Mouse (Mus musculus) hindbrain, postnatal 0 days (tissue): ENCODE results near the gene Rtl1. TPM values are rescaled to one million over a fixed set of nuclear protein-coding genes. Genes with fewer than 3 reads are reported as not detected.

Experiments
- ATAC-seq: fragments of 200-750 bp; cut with Nextera tagmentation; 2 replicates; pipeline ENCODE4 v1.8.0; 2017; ENCODE audit warnings: mild to moderate bottlenecking, moderate TSS enrichment, moderate library complexity
- DNase-seq: peaks from one replicate; pipeline ENCODE4 v3.0.0-alpha.2; 2015; ENCODE audit warnings: low spot score
- H3K27ac ChIP-seq: fragments of 300-500 bp; sonication (generic); 2 replicates; pipeline ENCODE4 v1.5.1; 2014; ENCODE audit warnings: mild to moderate bottlenecking
- H3K27me3 ChIP-seq: fragments of 300-500 bp; sonication (generic); 2 replicates; pipeline ENCODE4 v1.6.1; 2014; ENCODE audit warnings: low read length, mixed read lengths; ENCODE audit not compliant: insufficient read depth
- H3K36me3 ChIP-seq: fragments of 300-500 bp; sonication (generic); 2 replicates; pipeline ENCODE4 v1.6.1; 2014; ENCODE audit warnings: low read length, mixed read lengths; ENCODE audit not compliant: insufficient read depth
- H3K4me1 ChIP-seq: fragments of 300-500 bp; sonication (generic); 2 replicates; pipeline ENCODE4 v1.6.1; 2014; ENCODE audit warnings: antibody characterized with exemption, low read length, mixed read lengths; ENCODE audit not compliant: insufficient read depth
- H3K4me2 ChIP-seq: fragments of 300-500 bp; sonication (generic); 2 replicates; pipeline ENCODE4 v1.6.1; 2014; ENCODE audit warnings: low read depth, mild to moderate bottlenecking, low read length, moderate library complexity, mixed read lengths
- H3K4me3 ChIP-seq: fragments of 300-500 bp; sonication (generic); 2 replicates; pipeline ENCODE4 v1.5.1; 2014; ENCODE audit warnings: low read length
- H3K9ac ChIP-seq: fragments of 300-500 bp; sonication (generic); replicated peaks from 2 replicates; pipeline ENCODE4 v1.6.1; 2014; ENCODE audit warnings: mild to moderate bottlenecking, low read length, moderate library complexity, mixed read lengths
- H3K9me3 ChIP-seq: fragments of 300-500 bp; sonication (generic); 2 replicates; pipeline ENCODE4 v1.6.1; 2016; ENCODE audit warnings: low read length, mixed read lengths
- CTCF ChIP-seq: IDR thresholded peaks from 2 replicates; pipeline ENCODE4 v1.5.1; 2016; ENCODE audit warnings: antibody characterized with exemption, control low read depth, low read depth
- WGBS: fragments of 180-500 bp; shearing (Covaris S2); extraction: QIAGEN DNeasy Blood & Tissue Kit; methylation state at CpG from one replicate; pipeline ENCODE4 v1.1.7; 2014; 5-methylcytosine and 5-hydroxymethylcytosine counted together
- polyA plus RNA-seq: library from polyadenylated mRNA; unstranded; fragments of >200 nt; fragmentation: Nextera tagmentation; extraction: Ambion mirVana; gene quantifications from 2 replicates; pipeline ENCODE4 v1.2.1, GENCODE M21; 2015
- total RNA-seq: library from RNA; depleted of rRNA; stranded (reverse); fragments of >200 nt; gene quantifications from 2 replicates; pipeline ENCODE4 v1.2.3, GENCODE M21; 2014

Gene Rtl1
- total and polyA plus RNA-seq, 2 experiments from 2014 or later, result 0.81 to 1.9 TPM

GRCm38 (mm10) chr12:109594961-109595360 is 5.2 kb downstream of the Rtl1 start:
- no peak overlapping the region for H3K9ac ChIP-seq

DNA sequence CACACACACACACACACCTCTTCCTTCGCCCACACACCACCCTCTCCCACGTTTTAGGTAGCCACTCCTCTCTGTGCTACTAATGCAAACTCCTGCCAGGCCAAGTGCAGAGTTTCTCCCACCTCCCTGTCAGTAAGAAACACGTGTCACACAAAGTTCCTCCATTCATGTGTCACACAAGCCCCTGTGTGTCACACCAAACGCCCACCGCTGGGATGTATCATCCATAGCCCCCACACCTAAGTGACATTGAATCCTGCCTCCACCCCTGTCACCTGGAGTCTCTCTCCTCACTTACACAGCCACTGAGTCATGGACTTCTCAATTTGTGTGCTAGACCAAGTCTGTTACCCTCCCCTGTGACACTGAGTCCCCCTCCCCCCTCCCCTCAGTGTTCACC is 17.9 kb downstream of the Rtl1 start:
- H3K9ac ChIP-seq, result no peak overlapping the region
- no peak for ATAC-seq
- H3K36me3 ChIP-seq, result peaks cover 6% of the 10 kb centered on the region; the same call in 1 of the 2 replicates

More at GRCm38 (mm10) chr12:109594961-109595360, 5.2 kb downstream of the Rtl1 start:
- H3K9me3 ChIP-seq, result no peaks in the 10 kb centered on the region
- no peak overlapping the region for H3K27ac ChIP-seq
- no peak for DNase-seq
- no peak overlapping the region for H3K4me2 ChIP-seq
- no peaks in the 10 kb centered on the region; the same call in 1 of the 2 replicates for H3K36me3 ChIP-seq
- H3K4me1 ChIP-seq, result 0 out of 2 replicates have a peak, but pooled peaks cover 3% of the 10 kb centered on the region
- no peak overlapping the region for H3K4me3 ChIP-seq
- no peaks in the 10 kb centered on the region for H3K27me3 ChIP-seq
- no peak for TF ChIP-seq CTCF
- no peak for ATAC-seq
- WGBS, result 88% methylated on average over 7 of the region's 7 CpGs

DNA sequence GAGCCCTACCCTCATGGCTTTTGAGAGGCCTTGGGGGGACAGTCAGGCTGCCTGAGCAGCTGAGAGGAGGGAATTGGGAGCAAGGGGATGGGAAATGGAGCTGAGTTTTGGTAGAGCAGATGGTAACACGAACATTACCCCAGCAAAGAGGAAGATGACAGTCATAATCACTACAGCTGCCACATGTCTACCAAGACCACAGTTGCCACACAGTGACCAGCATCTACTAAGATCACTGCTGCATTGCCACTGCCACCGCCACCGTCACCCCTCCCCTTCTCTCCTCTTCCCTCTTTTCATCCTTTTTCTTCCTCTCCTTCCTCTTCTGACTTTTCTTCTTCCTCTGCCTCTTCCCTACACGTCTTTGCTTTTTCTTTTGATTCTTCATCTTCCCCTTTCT is 27.9 kb downstream of the Rtl1 start:
- WGBS, result 80% methylated on average over 3 of the region's 4 CpGs

More for the DNA sequence above, 17.9 kb downstream of the Rtl1 start:
- WGBS, result 73% methylated on average over 5 of the region's 5 CpGs
- Histone ChIP-seq H3K4me1 (no peaks in the 10 kb centered on the region), H3K4me3 (no peak overlapping the region), H3K27ac (no peak overlapping the region), H3K4me2 (no peak overlapping the region), H3K9me3 (no peaks in the 10 kb centered on the region), H3K27me3 (no peaks in the 10 kb centered on the region)
- DNase-seq, result no peak
- TF ChIP-seq CTCF, result no peak

DNA sequence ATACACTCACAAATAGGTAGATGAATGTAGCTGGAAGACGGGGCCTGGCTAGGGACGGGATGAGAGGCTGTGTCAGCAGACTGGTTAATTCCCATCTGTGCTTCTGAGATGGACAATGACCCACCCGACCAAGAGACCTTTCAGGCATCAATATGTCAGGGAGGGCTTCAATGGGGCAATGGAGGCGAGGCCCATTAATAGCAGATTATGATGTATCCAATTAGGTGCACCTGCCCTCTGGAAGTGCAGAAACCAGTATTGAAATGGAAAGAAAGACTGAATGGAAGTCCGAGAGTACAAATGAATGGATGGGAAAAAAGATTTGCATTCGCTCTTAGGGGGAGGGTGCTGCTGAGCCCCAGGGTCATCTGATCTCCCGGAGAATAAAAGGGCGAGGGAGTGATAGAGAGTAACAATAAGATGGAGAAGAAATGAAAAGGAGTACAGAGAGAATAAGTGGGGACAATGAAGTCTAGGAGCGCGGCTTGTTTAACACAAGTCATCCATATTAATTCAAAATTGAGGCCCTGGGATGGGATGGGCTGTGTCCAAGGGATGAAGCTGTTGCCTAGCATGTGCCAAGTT is 39.9 kb downstream of the Rtl1 start:
- ATAC-seq, result no peak
- 32% methylated on average over 10 of the region's 10 CpGs for WGBS

More for the DNA sequence above, 27.9 kb downstream of the Rtl1 start:
- H3K4me3 ChIP-seq, result no peak overlapping the region
- H3K9ac ChIP-seq, result no peak overlapping the region
- DNase-seq (no peak), ATAC-seq (no peak)
- H3K36me3 ChIP-seq, result peaks cover 24% of the 10 kb centered on the region; the same call in 1 of the 2 replicates
- H3K27ac ChIP-seq, result no peak overlapping the region
- TF ChIP-seq CTCF, result no peak
- H3K4me1 ChIP-seq, result no peaks in the 10 kb centered on the region
- no peaks in the 10 kb centered on the region for H3K9me3 ChIP-seq
- no peaks in the 10 kb centered on the region for H3K27me3 ChIP-seq
- H3K4me2 ChIP-seq, result no peak overlapping the region

DNA sequence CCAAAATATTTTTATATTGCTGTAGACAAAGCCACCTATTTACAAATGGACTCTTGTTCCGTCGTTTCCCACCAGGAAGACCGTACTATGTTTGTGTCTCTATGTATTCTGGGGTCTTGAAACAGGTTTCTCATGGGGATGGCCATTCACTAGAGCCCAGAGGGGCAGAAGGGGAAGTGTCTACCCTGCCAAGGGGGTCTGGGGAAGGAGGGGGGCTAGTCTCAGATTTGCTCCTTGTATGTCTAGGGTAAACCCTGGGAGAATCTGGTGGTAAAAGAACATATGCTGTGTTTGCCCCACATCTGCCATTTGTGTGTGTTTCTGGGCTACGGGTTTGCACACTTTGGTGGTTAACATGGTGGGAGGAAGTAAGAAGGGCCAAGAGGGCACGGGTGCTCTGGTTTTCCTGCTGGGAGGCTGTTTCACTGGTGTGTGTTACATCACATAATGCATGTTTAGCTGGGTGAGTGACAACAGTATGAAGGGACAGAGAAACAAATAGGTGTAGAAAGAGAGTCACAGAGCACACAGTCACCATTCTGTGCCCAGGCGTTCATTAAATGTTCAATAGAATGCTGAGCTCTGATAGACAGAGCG is 41.1 kb downstream of the Rtl1 start:
- DNase-seq, result no peak
- Histone ChIP-seq H3K4me1 (no peaks in the 10 kb centered on the region), H3K27ac (no peak overlapping the region), H3K4me3 (no peak overlapping the region), H3K27me3 (no peaks in the 10 kb centered on the region), H3K9me3 (no peaks in the 10 kb centered on the region), H3K4me2 (no peak overlapping the region), H3K36me3 (0 out of 2 replicates have a peak, but pooled peaks cover 4% of the 10 kb centered on the region), H3K9ac (no peak overlapping the region)
- ATAC-seq, result no peak
- TF ChIP-seq CTCF, result no peak
- 67% methylated on average over 7 of the region's 7 CpGs for WGBS

More for the DNA sequence above, 39.9 kb downstream of the Rtl1 start:
- Histone ChIP-seq H3K36me3 (0 out of 2 replicates have a peak, but pooled peaks cover 4% of the 10 kb centered on the region), H3K9ac (no peak overlapping the region), H3K4me2 (no peak overlapping the region), H3K9me3 (no peaks in the 10 kb centered on the region), H3K4me3 (no peak overlapping the region), H3K27ac (no peak overlapping the region), H3K4me1 (no peaks in the 10 kb centered on the region), H3K27me3 (no peaks in the 10 kb centered on the region)
- TF ChIP-seq CTCF, result no peak
- no peak for DNase-seq

- 0 out of 2 replicates have a peak, but pooled peaks cover 4% of the 10 kb centered on the region for H3K36me3 ChIP-seq
- TF ChIP-seq CTCF, result no peak
- no peaks in the 10 kb centered on the region for H3K4me1 ChIP-seq
Measured at GRCm38 (mm10) chr12:109558226-109558824, 41.8 kb downstream of the Rtl1 start.

More at GRCm38 (mm10) chr12:109558226-109558824, 41.8 kb downstream of the Rtl1 start:
- no peak overlapping the region for H3K4me3 ChIP-seq
- ATAC-seq (no peak), DNase-seq (no peak)
- H3K9ac ChIP-seq, result no peak overlapping the region
- no peaks in the 10 kb centered on the region for H3K27me3 ChIP-seq
- H3K9me3 ChIP-seq, result no peaks in the 10 kb centered on the region
- no peak overlapping the region for H3K4me2 ChIP-seq
- H3K27ac ChIP-seq, result no peak overlapping the region
- WGBS, result 42% methylated on average over 12 of the region's 12 CpGs
